Mouse (Mus musculus): ENCODE data around the gene Deup1. TPM values are rescaled to one million over a fixed set of nuclear protein-coding genes. Genes with fewer than 3 reads are reported as not detected.
"Not testable (repeated sequence)": the region's sequence is repeated elsewhere in the genome, so short reads cannot be mapped to it uniquely, and the experiment has no call there.

The Deup1 gene
- total RNA-seq, 2 experiments from 2014 or later, result 0.08 TPM; not detected in 1

DNA sequence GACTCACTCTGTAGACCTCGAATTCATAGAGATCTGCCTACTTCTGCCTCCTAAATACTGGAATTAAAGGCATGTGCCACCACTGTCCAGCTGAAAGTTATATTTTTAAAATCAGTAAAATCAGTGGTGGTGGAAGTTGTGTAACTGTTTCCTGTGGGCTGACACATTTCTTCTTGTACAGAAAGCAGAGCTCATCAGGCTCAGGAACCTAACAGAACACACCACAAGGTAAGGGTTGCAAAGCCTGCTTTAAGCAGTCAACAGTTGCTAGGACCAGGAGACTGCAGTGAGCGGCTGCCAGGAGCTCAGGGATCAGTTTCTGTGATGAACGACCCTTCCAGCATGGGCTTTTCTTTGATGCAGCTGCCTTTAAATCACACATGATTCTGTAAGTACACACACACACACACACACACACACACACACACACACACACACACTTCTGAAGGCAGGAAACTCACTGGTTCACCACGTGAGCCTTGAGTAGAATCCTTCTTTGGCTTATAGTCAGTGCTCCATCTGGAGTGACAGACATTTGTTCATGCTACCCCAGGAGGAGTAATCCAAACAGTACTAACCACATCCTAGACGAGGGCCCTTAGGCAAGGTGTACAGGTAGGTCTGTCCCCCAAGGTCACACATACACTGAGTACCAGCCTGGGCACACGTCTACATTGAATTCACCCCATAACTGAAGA lies 40.4 kb downstream of the Deup1 start:
- no peak for DNase-seq

DNA sequence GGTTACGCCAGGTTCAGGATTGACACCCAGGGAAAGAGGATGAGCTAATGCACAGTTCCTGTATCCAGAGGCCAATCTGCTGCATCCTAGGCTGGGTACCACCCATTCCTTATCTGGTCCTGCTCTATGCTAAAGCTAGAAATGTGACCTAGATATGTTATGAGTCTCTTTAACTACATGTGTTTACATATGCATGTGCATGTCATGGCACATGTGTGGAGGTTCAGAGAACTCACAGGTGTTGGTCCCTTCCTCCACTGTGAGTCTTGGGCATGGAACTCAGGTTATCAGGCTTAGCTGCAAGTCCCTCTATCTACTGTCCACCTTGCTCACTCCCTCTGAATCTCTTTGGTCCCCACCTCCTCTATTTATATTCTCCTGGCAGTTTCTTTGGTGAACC lies 41.8 kb downstream of the Deup1 start:
- DNase-seq, result no peak

DNA sequence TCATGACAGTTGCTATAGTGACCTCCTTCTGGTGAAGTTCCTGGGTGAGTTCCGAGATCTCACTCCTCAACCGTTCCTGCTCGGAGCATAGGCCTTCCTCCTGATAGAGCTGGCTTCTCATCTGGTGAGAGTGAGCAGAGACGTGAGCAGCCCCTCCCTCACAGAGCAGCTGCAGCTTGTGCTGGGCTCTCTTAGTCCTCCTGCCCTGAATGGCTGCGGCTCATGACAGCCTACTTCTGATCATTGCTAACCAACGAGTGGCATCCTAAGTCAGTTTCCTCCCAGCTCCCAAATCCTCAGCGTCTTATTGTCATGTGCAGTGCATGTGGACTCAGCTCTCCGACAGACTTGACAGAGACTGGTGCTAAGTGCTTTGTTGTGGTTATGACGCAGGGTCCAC lies 43.5 kb downstream of the Deup1 start:
- DNase-seq, result no peak

DNA sequence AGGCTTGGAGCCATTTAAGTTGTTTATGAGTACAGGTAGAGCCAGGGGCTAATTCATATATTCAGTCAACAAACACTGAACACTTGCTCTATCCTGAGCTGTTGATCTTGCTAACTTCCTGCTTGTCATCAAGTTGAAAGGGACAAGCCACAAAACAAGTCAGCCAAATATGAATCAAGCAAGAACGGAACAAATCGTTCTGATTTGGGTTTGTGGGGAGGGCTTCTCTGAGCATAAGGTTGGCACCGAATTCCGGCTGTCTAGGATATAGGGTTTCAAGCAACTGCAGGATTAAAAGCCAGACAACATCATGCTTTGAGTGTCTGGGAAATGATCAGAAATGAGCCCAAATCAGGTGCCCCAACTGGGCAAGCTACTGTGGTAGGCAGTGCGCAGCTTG lies 45.7 kb downstream of the Deup1 start:
- no peak for DNase-seq

DNA sequence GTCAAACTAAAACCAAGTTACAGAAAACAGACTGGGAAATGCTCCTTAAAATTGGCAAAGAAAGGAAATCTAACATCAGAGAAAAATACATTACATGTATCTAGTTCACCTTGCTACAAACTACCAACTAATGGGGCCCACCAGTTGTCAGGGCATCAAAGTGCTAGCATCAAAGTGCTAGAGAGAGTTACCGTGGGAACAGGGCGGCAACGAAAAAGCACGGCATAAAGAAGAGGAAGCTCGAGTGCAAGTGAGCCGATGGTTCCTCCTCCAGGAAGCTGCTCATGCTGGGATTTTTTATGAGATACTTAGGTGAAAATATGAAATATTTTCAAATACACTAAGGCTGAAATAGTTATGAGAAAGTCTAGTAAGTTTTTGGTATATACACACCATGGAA lies 47.6 kb downstream of the Deup1 start:
- DNase-seq, result no peak

DNA sequence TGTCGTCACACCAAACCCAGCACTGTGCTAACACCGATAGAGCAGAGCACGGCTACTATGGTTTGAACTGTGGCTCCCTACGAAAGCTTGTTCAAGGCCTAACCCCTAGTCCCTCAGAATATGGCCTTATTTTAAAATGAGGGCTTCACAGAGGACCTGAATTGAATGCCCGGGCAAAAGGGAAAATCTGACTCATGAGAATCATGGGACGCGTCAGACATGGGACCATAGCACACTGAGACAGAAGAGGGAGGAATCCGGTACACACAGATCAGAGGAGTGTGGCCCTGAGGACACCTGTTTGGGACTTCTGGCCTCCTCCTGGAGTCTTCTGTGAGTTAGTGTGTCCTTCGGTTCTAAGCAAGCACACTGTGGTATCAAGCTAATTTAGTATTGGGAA lies 48.8 kb downstream of the Deup1 start:
- DNase-seq, result no peak

DNA sequence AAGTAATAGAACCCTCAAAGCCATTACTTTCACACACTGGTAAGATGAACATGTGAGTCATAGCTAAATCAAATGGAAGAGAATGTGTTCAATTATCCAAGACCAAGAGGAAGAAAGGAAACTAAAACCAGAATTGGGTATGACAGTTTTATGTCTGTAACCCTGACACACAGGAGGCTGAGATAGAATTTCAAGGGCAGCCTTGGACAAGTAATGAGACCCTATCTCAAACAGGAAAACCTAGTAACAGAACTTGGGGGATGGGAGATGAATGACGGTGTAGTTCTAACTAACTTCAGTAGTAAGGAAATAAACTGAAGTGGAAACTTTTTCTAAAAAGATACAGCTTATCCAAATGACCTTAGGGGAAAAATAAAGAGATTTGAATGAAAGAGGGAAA lies 49.3 kb downstream of the Deup1 start:
- no peak for DNase-seq

DNA sequence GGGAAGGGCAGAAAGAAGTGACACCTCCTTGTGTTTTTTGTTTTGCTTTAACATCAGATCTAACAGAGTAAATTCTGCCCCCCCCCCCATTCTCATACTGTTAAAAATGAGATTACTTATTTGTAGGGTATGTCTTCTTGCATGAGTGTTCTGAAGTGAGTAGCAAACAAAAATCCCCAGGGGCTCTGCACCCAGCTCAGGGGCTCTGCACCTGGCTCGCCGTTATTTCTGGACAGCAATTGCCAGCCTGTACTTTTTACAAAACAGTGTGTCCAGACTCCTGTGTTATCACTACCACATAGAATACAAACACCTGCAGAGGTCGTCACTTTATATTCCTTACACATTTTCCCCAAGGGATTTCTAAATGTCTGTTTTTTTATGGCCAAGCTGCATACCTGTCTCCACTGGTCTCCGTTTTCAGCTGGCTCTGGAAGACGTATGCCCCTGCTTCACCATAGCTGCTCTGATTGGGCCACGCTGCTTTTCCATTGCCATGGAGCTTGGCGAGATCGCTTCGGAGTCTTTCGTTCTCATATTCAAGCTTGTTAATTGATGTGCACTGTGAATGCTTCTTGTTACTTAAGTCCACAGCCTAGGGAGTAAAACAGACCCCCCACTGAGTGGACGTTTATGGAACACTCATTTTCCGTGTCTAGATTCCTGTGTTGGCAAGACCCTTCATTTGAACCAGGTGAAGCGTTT lies 52.8 kb downstream of the Deup1 start:
- no peak for DNase-seq

DNA sequence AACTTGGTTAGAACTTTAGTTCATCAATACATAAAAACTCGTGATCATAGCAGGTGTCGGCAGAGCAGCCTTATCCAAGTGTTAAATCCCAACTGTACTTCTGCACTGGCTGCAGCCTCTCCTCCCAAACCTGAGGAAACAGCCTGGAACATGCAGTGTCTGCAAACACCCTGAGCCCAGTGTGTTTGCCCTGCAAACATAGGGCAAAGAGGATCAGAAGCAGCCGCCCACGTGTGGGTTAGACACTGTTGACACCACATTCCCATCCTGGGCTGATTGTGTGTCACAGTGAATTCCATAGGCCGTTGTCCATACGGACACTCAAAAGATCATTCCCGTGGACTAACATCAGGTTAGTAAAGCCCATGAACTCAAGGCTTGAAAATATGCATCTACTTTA lies 65.4 kb downstream of the Deup1 start:
- no peak for DNase-seq

DNA sequence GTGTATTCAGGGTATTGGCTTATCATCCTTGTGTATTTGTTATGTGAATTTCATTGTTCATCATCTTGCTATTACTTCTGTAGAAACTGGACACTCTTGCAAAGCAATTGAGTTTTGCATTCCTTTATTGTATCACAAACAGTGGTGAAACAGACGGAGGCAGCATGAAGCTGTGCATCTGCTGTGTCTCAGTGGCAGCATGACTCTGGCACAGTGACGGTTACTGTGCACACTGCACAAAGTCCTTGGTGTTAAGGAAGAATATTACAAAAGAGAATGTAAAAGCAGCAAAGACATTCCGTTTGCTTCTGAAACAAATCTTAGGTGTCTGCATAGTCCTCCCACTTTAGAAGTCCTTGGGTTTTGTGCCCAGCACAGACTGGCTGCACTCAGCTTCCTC lies 67.3 kb downstream of the Deup1 start:
- no peak for DNase-seq

DNA sequence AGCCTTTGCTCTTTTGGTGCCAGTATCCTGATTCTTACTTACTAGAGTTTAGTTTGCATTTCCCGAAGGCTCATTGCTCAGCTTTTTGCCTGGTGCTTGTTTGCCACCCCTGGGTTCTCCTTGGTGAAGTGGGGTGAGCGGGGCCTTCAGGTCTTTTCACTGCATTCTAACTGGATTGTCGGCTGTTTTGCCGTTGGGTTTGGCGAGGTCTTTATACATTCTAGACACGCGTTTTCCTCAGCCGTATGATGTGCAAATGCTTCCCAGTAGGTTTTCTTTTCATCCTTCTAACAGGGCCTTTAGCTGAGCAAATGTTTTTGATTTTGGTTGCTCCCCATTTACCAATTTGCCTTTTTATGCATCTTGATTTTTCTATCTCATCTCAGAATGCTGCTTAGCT lies 74.4 kb downstream of the Deup1 start:
- no peak for DNase-seq

DNA sequence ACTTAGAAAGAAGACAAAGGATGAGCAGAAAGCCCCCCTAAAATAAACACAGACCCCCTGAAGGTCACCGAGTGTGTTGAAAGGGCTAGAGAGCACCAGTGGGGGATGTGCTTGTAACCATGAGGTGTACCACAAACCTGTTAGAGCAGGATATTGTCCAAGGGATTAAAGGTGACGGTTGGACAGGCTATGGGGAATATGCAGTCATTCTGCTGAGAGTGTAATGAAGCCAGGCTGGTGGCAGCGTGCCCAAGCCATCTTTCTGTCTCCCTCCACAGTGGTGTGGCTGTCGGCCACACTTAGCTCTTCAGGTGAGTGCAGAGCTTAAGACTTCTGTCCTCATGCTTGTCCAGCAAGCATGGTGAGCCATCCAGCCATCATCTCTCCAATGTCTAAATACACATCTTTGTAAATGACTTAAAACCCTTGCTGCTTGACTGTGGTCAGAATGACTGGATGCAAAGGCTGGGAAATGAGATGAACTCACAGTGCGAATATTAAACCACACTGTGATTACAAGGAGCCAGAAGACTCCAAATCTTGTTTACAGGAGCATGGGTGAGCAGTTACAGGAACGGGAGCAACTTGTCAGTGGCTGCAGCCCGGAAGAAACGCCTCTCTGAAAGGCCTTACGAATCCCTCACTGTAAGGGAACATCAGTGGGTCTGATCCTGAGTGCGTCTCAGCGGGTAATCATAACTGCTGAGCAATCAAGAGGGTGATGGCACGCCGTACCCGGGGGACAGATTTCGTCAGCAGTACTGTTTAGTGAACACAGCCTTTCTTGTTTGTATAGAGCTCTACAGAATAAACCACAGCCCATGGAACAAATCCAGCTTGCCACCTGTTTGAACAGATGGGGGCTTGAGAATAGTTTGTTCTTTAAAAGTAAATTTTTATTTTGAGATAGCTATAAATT lies 75.5 kb downstream of the Deup1 start:
- no peak for DNase-seq

DNA sequence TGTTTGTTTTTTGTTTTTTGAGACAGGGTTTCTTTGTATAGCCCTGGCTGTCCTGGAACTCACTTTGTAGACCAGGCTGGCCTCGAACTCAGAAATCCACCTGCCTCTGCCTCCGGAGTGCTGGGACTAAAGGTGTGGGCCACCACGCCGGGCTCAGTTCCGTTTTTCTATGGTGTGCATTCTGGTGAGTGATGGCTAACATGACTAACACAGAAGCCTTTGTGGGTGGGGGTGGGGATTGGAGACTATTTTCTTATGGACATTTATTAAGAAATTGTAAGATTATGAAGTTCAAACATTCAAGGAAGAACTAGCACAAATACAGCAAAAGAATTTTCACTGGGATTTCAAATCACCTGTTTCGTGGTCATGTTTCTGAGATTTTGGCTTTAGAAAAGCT lies 76.7 kb downstream of the Deup1 start:
- not testable (repeated sequence) for DNase-seq

DNA sequence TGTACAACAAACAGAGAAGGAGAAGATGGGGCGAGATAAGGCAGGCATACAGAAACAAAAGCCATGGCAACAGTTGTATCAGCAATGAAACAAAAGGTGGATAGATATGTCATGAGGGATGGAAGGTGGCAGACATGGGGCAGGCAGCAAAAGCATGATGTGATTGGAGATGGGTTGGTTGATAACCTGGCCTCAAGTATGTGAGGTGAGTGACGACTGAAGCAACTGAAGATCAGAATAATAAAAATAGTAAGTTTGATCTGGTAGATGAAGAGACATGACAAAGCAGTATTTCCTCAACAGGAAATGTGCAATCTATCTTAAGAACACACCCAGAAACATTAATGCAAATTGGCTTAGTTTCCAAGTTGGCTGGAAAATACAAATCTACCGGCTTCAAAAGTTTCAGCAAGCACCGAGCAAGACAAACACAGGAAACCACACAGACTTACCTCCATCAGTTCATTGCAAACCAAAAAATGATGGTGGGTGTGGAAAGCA lies 77.2 kb downstream of the Deup1 start:
- no peak for DNase-seq

DNA sequence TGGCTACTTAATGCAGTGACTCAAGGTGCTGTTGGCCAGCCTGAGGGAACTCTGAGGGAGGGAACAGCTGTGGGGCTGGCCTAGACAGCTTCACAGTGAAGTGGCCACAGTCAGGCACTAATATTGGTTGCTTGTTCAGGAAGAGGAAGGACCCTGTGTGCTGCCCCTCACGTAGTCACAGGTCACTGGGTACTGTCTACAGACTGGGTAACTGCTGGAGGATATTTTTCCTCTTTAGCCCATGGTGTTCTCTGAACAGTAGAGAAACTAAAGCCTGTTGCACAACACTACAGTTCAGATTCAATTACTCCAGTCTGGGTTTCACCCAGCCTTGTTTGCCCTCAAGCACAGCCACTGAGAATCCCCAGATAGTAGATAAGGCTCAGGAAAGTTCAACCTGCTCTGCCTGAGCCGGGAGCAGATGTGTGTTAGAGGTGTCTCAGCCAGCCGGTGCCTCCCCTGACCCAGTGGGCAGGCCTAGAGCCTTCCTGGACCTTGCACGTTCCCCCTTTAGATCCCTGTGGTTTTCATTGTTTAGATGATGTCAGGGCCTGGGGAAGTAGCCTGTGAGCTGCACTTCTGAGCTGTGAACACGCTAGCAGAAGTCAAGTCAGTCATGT lies 85.9 kb downstream of the Deup1 start:
- DNase-seq, result no peak

DNA sequence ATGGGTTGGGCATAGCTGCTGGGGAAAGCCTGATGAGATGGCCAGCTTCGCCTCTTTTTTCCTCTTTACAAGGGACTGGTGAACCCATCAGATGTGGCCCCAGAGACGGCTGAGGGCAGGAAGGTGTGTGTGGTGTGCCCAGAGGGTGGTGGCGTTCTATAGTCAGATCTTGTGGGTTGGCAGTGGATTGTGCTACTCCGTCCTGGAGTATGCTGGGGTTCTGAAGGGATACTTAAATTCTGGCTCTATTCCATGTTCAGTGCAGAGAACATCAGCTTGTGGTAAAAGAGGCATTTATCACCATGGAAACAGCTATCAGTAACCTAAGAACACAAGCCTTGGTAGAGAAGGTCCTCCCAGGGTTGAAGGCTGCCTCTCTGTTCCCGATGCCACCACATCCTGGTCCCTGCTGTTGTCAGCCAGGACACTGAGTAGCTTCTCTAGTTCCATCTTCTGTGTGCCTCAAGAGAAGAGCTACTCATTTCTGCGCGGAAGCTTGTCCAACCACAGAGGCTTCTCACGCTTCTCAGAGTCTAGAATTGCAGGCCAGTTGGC lies 88.7 kb downstream of the Deup1 start:
- no peak for DNase-seq

DNA sequence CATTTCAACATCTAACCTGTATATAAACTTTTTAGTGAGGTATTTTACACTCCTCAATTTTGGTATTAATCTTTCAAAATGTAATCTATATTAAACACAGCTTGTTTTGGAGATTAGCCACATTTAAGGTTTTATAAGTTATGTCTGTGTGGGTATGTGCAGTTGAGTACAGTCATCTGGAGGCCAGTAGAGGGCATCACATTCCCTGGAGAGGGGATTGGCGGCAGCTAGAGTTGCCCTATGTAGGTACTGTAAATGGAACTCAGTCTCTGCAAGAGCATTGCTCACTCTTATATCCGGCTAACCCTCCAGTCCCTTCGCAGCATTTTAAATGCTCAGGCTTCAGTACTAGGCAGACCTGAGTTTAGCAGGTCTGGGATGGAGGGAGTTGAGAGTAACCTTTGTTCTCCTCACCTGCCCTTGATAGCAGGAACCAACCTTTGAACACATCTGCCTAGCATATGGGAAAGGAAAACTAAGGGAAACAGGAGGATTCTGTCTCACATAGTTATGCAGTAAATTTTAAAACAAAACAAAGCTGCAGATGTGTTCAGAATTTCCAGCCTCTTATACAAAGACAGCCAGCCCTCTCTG lies 90.2 kb downstream of the Deup1 start:
- no peak for DNase-seq

DNA sequence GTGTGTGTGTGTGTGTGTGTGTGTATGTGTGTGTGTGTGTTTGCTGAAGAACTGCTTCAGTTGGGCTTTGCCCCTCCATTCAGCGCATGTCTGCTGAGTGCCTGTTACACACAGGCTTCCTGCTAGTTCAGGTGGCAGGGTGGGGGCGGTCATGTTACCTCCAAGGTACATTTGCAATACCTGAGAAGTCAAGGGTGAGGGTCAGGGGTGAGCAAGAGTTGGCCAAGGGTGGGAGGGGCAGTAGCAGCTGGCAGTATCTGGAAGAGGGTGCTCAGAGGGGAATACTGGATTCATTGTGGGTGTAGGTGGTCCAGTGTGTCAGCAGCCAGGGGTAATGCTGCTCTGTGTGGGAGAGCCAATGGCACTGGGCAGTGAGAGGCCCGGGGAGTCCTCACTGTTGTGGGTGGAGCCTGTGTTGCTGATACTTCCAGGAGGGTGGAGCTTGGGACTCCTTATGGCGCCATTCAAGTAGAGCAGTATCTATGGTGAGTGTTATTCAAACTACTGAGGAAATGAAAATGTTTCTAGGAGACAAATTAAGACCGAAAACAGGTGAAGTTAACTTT lies 90.8 kb downstream of the Deup1 start:
- DNase-seq, result no peak

DNA sequence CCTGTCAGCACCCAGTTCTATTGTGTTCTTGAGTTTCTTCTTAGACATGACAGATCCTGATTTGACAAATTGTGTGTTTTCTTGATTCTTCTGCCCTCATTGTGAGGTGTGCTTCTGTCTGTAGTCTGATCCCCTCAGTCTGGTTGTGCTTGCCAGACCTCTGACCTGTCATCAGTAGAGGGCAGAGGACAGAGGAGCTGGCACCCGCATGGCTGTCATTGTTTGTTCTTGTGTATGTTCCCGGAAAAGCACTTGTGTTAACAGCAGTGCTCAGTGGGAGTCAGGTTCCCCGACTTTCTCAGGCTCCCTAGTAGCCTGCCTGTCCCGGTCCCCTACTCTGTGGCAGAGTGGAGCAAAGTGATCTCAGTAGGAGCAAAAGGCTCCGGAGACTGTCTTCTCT lies 92.3 kb downstream of the Deup1 start:
- DNase-seq, result peak; percentile 47 to 48

DNA sequence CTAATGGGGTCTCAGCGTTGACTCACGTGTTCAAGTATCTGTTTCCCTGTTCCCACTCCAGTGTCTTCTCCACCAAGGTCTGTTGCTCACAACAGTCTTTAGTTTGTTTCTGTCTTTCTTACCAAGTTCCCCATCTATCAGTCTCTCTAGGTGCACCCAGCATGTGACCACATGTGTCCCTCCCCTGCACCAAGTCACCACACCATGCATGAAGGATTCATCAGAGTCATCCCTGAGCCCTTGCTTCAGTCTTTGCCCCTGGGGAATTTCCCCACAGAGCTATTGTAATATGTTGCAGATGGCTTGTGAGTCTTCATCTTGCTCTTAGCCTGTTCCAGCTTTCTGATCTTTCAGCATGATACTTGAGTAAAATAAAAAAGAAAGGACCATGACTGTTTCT lies 93.6 kb downstream of the Deup1 start:
- no peak for DNase-seq

DNA sequence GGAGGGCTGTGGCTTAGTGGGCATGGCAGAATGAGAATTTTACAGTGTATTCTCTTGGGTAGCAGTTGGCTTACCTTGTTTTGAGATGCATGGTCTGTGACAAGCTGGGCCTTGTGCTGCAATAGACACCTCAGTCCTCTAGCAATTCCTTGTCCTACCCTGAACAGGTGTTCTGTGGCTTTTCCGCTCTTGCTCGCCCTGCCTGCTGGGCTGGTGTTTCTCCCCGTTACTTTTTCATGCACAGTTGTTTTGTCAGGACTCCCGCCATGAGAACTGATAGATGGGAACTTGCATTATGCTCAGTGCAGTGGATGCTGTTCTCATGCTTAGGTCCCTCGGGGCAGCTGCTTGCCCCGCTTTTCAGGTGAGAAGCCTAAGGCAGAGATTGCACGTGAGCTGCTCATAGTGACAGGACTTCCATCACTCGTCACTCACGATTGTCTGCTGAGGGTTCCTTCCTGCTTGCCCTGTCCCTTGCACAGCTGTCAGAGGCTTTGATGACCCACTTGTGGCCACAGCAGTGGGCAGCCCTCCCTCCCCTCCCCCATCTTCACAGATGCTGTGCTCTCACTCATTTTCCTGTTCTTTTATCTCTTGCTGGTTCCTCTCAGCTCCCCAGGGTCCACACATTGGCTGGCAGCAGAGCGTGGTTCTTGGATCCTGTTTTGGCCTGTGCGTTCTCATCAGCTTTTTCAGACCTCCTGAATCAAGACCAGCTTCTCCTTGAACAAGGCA lies 94.2 kb downstream of the Deup1 start:
- DNase-seq, result no peak

All from heart, adult 18-20 months (tissue).